Mouse (Mus musculus): ENCODE results near the gene Sema3b.

DNA sequence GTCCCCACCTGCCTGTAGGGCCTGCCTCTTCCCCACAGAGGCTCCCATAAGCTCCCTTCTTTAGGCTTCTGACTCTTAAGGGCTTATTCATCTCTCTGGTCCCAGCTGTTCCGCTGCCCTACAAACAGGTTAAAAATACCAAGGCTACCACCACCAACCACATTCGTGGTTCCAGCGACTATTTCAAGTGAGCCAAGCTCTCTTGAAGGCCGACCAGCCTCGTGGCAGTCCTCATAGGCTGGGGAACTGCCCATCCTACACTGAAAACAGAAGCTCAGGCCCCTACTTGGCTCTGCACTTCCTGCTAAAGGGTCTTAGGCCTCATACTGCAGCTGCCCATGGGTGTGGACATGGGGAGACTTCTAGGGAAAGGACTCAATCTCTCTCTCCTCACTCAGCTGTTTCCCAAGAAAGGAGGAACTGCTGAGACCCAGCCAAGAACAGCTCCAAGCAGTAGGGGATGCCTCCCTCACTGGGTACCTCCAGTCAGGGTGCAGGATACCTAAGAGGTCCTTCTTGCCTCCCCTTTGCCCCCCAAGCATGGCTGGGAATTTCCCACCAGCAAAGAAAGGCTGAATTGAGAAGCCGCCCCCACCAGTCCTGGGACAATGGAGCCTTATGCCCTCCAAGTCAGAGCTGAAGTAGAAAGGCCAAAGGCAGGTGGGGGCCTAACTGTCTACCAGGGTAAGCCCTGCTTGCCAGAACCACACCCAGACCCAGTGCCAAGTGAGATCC, 2.6 kb upstream of the Sema3b start:
- TF ChIP-seq GATA1 (IDR thresholded peaks at IDR 0.05; ENCODE audit: borderline replicate concordance, low read length) = no peak
- no peak for TF ChIP-seq FLI1 (IDR thresholded peaks at IDR 0.05; ENCODE audit: low read length)
